Mouse (Mus musculus): ENCODE measurements around the gene Ccdc191.

DNA sequence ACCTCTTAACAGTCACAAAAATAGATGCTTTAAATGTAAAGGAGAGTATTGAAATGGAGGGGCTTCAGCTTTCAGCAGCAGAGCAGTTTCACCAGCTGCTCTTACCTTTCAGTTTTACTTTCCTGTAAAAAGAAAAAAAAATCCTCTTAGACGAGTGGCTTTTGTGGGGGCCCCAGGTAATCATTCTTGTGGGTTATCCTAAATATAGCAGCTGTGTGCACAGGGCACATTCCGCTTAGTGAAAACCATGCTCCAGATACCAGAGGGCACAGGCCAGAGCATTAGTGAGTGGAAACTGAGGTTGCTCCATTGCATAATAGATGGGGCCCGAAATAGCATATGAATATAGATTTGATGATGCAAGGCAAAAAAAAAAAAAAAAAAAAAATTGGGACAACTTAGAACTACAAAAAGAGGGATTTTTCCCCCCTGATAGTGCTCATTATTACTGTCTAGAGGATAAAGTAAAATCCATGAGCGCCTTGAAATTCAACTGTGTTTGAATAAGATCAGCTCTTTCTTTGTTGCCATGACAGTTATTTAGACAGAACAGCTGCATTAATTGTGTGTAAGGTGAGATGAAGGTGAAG is 1.2 kb downstream of the Ccdc191 start:
- TF ChIP-seq POLR2A (IDR thresholded peaks at IDR 0.05; ENCODE audit: low read depth, low read length), result no peak
- TF ChIP-seq MYC (IDR thresholded peaks at IDR 0.05; ENCODE audit: low read depth, low read length), result peak; percentile 60; the same call in 1 of the 2 replicates
- no peak for TF ChIP-seq CTCF (conservative IDR thresholded peaks at IDR 0.05 in 1 of 2, IDR thresholded peaks at IDR 0.05 in 1 of 2; ENCODE audit: low read depth in 2 of 2, low read length in 2 of 2)
- TF ChIP-seq ZC3H11A (IDR thresholded peaks at IDR 0.05; ENCODE audit: low read depth, low read length), result no peak

Data from CH12.LX (cell line).